Mouse (Mus musculus) cortical plate, adult 2 months (tissue): ENCODE data around the gene Tbc1d14. TPM values are rescaled to one million over a fixed set of nuclear protein-coding genes. Genes with fewer than 3 reads are reported as not detected.
A peak's percentile ranks its signal among the peaks of the same experiment; 100 is the strongest.

Experiments
- H3K27ac ChIP-seq: fragments of 200-500 bp; 2 replicates; pipeline ENCODE4 v1.5.1; 2012; ENCODE audit warnings: low read length, control low read depth, inconsistent platforms; ENCODE audit not compliant: insufficient read depth
- H3K4me1 ChIP-seq: fragments of 200-500 bp; 2 replicates; pipeline ENCODE4 v1.6.1; 2011; ENCODE audit warnings: low read length; ENCODE audit not compliant: control insufficient read depth, insufficient read depth
- H3K4me3 ChIP-seq: fragments of 200-500 bp; 2 replicates; pipeline ENCODE4 v1.5.1; 2011; ENCODE audit warnings: mild to moderate bottlenecking, low read length, control low read depth; ENCODE audit not compliant: insufficient read depth
- CTCF ChIP-seq: fragments of 200-500 bp; IDR thresholded peaks from 2 replicates; pipeline ENCODE4 v1.5.1; 2011; ENCODE audit warnings: mild to moderate bottlenecking, control low read depth, low read length; ENCODE audit not compliant: insufficient read depth; ENCODE audit errors: extremely low read depth
- POLR2A ChIP-seq: fragments of 200-500 bp; IDR thresholded peaks from 2 replicates; pipeline ENCODE4 v1.6.1; 2011; ENCODE audit warnings: mild to moderate bottlenecking, low read length, control low read depth; ENCODE audit not compliant: insufficient read depth; ENCODE audit errors: extremely low read depth
- polyA plus RNA-seq: library from polyadenylated mRNA; depleted of rRNA; stranded (reverse); fragments of >200 nt; gene quantifications from 2 replicates; pipeline ENCODE4 v1.2.3, GENCODE M21; 2012

Gene Tbc1d14
- polyA plus RNA-seq, 1 experiment: 67.0 TPM

DNA sequence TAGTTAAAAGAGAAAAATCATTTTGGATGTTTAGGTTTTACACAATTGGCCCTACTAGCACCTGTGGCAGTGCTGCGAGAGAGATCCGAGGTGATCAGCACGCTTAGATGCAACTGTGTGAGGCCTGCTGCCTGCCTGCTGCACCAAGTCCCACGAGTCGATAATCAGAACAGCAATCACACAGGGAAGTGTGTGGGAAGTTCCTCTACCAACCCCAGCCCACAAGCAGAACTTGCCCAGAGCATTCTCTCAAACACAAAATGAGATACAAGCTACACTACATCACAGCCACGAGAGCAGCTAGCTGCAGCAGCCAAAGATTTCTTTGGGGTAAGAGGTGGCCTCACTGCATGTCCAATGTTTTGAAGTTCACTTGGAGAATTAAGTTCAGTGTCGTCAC lies 8.4 kb upstream of the Tbc1d14 start:
- Histone ChIP-seq H3K4me3 (no peak overlapping the region), H3K27ac (no peak overlapping the region), H3K4me1 (peaks cover 2% of the 10 kb centered on the region)
- TF ChIP-seq POLR2A (no peak), CTCF (no peak)

DNA sequence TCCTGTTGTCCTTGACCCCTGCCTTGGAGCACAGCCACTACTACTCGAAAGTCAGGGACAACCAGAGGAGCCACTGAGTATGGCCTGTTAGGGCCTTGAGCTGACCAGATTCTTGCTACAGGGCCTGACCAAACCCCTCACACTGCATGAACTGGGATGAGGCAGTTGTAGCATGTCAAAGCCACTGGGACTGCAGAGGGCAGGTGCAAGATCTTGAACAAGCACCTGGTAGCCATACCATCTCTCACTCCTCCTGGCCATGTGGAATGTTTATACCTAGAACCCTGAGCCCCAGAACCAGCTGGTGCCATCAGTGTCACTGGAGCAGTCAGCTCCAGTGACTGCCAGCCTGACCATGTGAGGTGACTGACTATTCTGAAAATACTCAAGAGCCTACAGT lies 5.8 kb upstream of the Tbc1d14 start:
- peaks cover 2% of the 10 kb centered on the region for H3K4me1 ChIP-seq
- TF ChIP-seq CTCF (no peak), POLR2A (no peak)
- no peak overlapping the region for H3K27ac ChIP-seq
- H3K4me3 ChIP-seq: no peak overlapping the region

DNA sequence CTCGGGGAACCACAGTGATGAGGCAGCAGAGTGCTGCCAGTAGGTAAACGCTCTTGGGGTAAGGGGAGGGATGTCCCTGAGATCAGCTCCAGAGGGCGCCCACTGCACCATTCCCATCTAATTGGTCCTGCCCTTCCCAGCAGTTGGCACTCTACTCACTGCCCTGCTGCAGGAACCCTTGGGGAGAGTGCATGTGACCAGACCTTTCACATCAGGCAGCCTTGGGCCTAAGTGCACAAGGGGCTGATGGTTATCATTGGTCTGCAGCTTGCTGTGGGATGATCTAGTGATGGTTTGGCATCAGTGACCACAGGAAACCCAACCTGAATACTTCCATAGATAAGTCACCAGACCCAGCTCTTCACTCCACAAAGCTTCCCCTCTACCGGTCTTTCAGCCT lies 4.6 kb upstream of the Tbc1d14 start:
- H3K4me1 ChIP-seq: peaks cover 2% of the 10 kb centered on the region
- no peak overlapping the region for H3K4me3 ChIP-seq
- TF ChIP-seq CTCF (no peak), POLR2A (no peak)
- no peak overlapping the region for H3K27ac ChIP-seq

DNA sequence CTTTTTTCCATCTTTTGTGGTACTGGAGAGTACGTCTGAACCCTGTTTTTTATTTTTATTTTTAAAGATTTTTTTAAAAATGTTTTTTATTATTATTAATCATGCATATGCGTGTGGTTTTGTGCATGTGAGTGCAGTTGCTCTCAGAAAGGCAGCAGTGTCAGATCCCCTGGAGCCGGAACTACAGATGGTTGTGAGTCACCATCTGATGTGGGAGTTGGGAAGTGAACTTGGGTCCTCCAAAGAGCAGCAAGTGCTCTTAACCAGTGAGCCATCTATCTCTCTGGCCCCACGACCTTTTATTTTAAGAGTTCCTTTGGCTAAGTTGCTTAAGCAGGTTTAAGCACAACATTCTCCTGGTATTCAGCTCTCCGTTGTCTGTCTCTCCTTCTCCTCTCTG lies 3.1 kb upstream of the Tbc1d14 start:
- H3K4me3 ChIP-seq: no peak overlapping the region
- peaks cover 2% of the 10 kb centered on the region; the same call in 1 of the 2 replicates for H3K4me1 ChIP-seq
- H3K27ac ChIP-seq: no peak overlapping the region
- TF ChIP-seq POLR2A: no peak
- TF ChIP-seq CTCF: no peak

DNA sequence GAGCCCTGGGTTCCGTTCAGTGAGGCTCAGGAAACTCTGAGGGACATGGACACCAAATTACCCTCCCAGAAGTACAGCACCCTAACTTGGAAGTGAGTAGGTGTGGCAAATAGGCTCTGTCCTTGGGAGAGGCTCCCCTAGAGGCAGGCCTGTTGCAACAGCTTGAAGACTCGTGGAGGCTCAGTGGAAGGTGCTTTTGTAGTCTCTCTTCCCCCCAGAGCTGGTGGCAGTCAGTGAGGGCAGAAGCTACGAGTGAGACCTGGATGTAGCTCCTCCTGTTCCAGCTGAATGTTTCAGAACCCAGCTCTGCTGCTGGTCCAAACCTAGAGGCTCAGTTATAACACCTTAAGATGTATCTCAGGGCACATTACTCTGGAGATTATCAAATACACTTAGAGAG lies 2.0 kb upstream of the Tbc1d14 start:
- Histone ChIP-seq H3K27ac (no peak overlapping the region), H3K4me3 (no peak overlapping the region), H3K4me1 (peaks cover 5% of the 10 kb centered on the region)
- 0 out of 2 replicates have a peak, but pooled peaks have one; percentile 2 for TF ChIP-seq CTCF
- no peak for TF ChIP-seq POLR2A

DNA sequence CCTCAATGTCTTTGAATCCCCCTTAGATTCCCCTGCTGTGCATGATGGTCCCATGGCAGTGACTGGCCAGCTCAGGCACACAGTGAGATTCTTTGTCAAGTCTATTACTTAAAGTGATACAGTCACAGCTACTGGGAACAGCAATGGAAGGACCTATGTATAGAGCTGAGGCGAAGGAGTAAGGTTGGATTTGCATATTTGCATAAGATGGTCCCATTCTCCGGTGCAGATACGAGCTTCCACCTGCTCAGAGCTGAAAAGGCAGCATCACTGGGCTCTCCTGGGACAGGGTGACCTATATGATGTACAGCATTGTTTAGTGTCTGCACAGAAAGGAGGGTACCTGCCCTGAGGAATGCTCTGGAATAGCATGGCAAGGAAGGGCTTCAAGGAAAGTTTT lies 1.3 kb upstream of the Tbc1d14 start:
- TF ChIP-seq CTCF (no peak), POLR2A (no peak)

DNA sequence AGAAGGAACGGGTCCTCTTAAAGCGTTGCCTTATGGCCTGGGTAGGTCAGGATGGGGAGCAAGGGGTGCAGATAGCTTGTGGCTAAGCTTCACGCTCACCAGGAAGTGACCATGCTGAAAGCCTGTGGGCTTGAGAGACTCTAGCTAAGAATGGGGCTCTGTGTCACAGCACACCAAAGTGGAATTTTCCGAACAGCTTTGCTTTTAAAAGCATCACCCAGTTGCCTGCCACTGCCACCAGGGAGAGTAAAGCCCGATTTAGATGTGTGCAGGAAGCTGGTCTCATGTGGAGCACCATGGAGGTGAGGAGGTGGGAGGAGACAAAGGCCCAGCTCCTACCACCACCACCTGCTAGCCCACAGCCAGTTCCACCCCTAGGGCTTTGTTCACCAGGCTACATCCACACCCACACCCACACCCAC lies 2.6 kb downstream of the Tbc1d14 start:
- TF ChIP-seq CTCF (no peak), POLR2A (no peak)
- no peak overlapping the region for H3K4me3 ChIP-seq
- peak overlapping the region; percentile 49; the same call in 1 of the 2 replicates for H3K27ac ChIP-seq
- peaks cover 4% of the 10 kb centered on the region for H3K4me1 ChIP-seq

More for the DNA sequence above, 1.3 kb upstream of the Tbc1d14 start:
- H3K4me3 ChIP-seq: no peak overlapping the region
- H3K27ac ChIP-seq: no peak overlapping the region
- peaks cover 6% of the 10 kb centered on the region for H3K4me1 ChIP-seq

DNA sequence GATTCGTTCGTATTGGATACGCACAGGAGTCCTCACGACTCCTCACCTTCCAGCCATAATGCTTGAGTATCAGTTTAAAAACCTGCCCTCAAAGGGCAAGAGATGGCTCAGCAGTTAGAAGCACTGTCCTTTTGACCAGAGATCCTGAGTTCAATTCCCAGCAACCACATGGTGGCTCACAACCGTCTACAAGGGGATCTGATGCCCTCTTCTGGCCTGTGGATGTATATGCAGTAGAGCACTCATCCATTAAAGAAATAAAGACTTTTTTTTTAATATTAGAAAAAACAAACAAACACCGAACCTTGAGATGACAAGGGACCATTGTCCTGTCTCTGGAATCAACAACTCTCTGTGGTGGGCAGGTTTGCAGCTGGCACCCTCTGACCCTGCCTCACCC lies 8.8 kb downstream of the Tbc1d14 start:
- Histone ChIP-seq H3K27ac (no peak overlapping the region), H3K4me1 (peaks cover 2% of the 10 kb centered on the region; the same call in 1 of the 2 replicates), H3K4me3 (no peak overlapping the region)
- TF ChIP-seq CTCF (0 out of 2 replicates have a peak, but pooled peaks have one; percentile 21), POLR2A (no peak)

DNA sequence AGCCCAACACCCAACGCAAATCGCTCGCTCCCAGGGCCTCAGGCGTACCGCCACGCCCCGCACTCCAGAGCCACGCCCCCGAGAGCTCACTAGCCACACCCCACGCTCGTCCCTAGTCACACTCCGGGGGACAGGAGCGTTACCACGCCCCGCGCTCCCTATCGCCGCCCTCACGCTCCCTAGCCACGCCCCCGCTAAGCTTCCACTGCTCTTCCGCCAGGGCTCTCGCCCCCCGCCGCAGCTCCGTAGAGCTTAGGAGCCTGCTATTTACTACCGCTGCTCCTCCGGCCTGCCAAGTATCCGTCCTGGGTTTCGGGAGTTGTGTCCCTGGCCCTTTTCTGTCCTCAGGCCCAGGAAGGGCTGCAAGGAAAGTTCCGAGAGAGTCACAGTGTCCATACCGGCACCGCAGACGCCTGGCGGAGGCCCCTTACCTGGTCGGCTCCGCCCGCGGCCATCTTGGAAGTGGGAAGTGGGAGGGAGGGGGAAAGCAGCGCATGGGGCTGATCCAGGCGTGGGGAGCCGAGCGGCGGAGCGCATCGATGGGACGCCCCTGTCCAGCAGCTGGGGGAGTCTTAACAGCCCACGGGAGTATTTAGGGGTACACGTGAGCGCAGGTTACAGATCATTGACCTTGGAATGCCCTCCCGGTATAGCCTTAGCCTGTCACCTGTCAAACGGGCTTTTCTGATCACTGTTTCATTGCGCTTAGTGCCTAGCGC lies 11.0 kb downstream of the Tbc1d14 start:
- TF ChIP-seq POLR2A (peak; percentile 69), CTCF (no peak)
- Histone ChIP-seq H3K4me1 (peaks cover 2% of the 10 kb centered on the region; the same call in 1 of the 2 replicates), H3K27ac (peak overlapping the region; percentile 90), H3K4me3 (peak overlapping the region; percentile 78)

DNA sequence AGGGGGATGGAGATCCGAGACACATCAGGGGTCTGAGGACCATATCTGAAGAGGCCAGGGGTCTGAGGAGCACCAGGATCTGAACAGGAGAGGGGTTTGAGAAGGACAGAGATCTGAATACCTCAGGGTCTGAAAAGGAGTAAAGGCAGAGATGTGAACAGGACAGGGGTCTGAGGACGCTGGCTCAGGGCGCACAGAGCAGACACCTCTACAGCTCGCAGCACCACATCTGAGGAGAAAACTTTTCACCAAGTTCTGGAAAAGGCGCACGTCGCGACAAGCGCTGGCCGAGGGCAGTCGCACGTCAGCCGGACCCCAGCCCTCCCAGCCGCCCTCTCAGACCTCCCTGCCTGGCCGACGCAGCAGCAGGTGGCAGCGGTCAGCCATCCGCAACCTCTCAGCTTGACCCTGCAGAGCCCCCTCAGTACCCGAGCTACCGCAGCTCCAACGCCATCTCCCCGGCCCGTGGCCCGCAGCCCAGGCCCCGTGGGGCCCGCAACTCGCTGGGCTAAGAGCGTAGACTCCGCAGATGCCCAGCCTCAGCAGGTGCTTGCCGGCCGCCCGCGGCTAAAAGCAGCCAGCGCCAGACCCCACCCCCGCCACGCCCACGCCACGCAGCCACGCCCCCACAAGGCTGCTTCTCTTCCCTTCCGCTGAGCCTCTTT lies 11.7 kb downstream of the Tbc1d14 start:
- peaks cover 3% of the 10 kb centered on the region; the same call in 1 of the 2 replicates for H3K4me1 ChIP-seq
- no peak overlapping the region for H3K27ac ChIP-seq
- TF ChIP-seq CTCF (no peak), POLR2A (no peak)
- H3K4me3 ChIP-seq: peak overlapping the region; percentile 78
